Mouse (Mus musculus): ENCODE measurements around the gene 1110051M20Rik. TPM values are rescaled to one million over a fixed set of nuclear protein-coding genes. Genes with fewer than 3 reads are reported as not detected.

The 1110051M20Rik gene
- total RNA-seq, 2 experiments from 2014 or later = 7.0 to 14.0 TPM

- DNase-seq (ENCODE audit: low spot score) = no peak
- intact Hi-C loops (cut with DNase I) = no loop called here
Observed at GRCm38 (mm10) chr2:91281366-91281765, 163.1 kb downstream of the 1110051M20Rik start.

- DNase-seq (ENCODE audit: low spot score) = no peak
- intact Hi-C loops (cut with DNase I) = no loop called here
Observed at GRCm38 (mm10) chr2:91279372-91279755, 165.1 kb downstream of the 1110051M20Rik start.

- DNase-seq (ENCODE audit: low spot score) = no peak
- intact Hi-C loops (cut with DNase I) = no loop called here
Observed at GRCm38 (mm10) chr2:91278749-91279371, 165.6 kb downstream of the 1110051M20Rik start.

GRCm38 (mm10) chr2:91269687-91270133, 174.8 kb downstream of the 1110051M20Rik start:
- intact Hi-C loops (cut with DNase I) = loop anchor here (5.0 kb wide), 1 partner anchor 152 kb away; the partner anchor contains the start of gene Mybpc3
- no peak for DNase-seq (ENCODE audit: low spot score)

- DNase-seq (ENCODE audit: low spot score) = no peak
- intact Hi-C loops (cut with DNase I) = loop anchor here (5.0 kb wide), 1 partner anchor 151 kb away; the partner anchor contains the start of gene Mybpc3
Observed at GRCm38 (mm10) chr2:91268706-91269105, 175.8 kb downstream of the 1110051M20Rik start.

GRCm38 (mm10) chr2:91268042-91268441, 176.5 kb downstream of the 1110051M20Rik start:
- intact Hi-C loops (cut with DNase I) = loop anchor here (5.0 kb wide), 1 partner anchor 151 kb away; the partner anchor contains the start of gene Mybpc3
- no peak for DNase-seq (ENCODE audit: low spot score)

GRCm38 (mm10) chr2:91264711-91265681, 179.5 kb downstream of the 1110051M20Rik start, which contains the start of gene Arfgap2:
Arfgap2 (plus strand) TSS chr2:91264974.
- intact Hi-C loops (cut with DNase I) = loop anchor here (2.0 to 5.0 kb wide), 2 partner anchors 28 to 148 kb away; partner anchors contain the start of genes Ddb2 and Mybpc3
- peak; percentile 98 for DNase-seq (ENCODE audit: low spot score)

GRCm38 (mm10) chr2:91263692-91264660, 180.5 kb downstream of the 1110051M20Rik start:
- intact Hi-C loops (cut with DNase I) = loop anchor here (2.0 kb wide), 1 partner anchor 27 kb away; the partner anchor contains the start of gene Ddb2
- DNase-seq (ENCODE audit: low spot score) = no peak

- intact Hi-C loops (cut with DNase I) = loop anchor here (2.0 kb wide), 1 partner anchor 19 kb away; no protein-coding TSS in a partner anchor
- DNase-seq (ENCODE audit: low spot score) = no peak
Observed at GRCm38 (mm10) chr2:91259493-91259892, 185.0 kb downstream of the 1110051M20Rik start.

GRCm38 (mm10) chr2:91258830-91259229, 185.7 kb downstream of the 1110051M20Rik start:
- intact Hi-C loops (cut with DNase I) = loop anchor here (2.0 kb wide), 1 partner anchor 18 kb away; no protein-coding TSS in a partner anchor
- DNase-seq (ENCODE audit: low spot score) = no peak

- DNase-seq (ENCODE audit: low spot score) = no peak
- intact Hi-C loops (cut with DNase I) = loop anchor here (2.0 kb wide), 1 partner anchor 17 kb away; no protein-coding TSS in a partner anchor
Observed at GRCm38 (mm10) chr2:91258054-91258453, 186.4 kb downstream of the 1110051M20Rik start.

- DNase-seq (ENCODE audit: low spot score) = no peak
- intact Hi-C loops (cut with DNase I) = no loop called here
Observed at GRCm38 (mm10) chr2:91257126-91257980, 187.2 kb downstream of the 1110051M20Rik start.

- intact Hi-C loops (cut with DNase I) = no loop called here
- DNase-seq (ENCODE audit: low spot score) = peak; percentile 31
Observed at GRCm38 (mm10) chr2:91256256-91257125, 188.0 kb downstream of the 1110051M20Rik start.

GRCm38 (mm10) chr2:91255661-91256150, 188.8 kb downstream of the 1110051M20Rik start, which contains the start of gene Pacsin3:
Pacsin3 (plus strand) TSS chr2:91255954.
- intact Hi-C loops (cut with DNase I) = no loop called here
- DNase-seq (ENCODE audit: low spot score) = no peak

GRCm38 (mm10) chr2:91254725-91255380, 189.7 kb downstream of the 1110051M20Rik start:
- no peak for DNase-seq (ENCODE audit: low spot score)
- intact Hi-C loops (cut with DNase I) = no loop called here

GRCm38 (mm10) chr2:91252512-91252911, 192.0 kb downstream of the 1110051M20Rik start:
- no peak for DNase-seq (ENCODE audit: low spot score)
- intact Hi-C loops (cut with DNase I) = no loop called here

All from heart, postnatal 25 days (tissue).